Mouse (Mus musculus) neural tube, embryonic 12.5 days (tissue): ENCODE data around the gene Tm4sf19. TPM values are rescaled to one million over a fixed set of nuclear protein-coding genes. Genes with fewer than 3 reads are reported as not detected.

Source experiments
- ATAC-seq: fragments of 200-750 bp; cut with Nextera tagmentation; 2 replicates; pipeline ENCODE4 v1.8.0; 2017; ENCODE audit warnings: low read depth, mild to moderate bottlenecking, moderate TSS enrichment, moderate library complexity; ENCODE audit not compliant: low FRiP score
- H3K27ac ChIP-seq: fragments of 300-500 bp; sonication (generic); 2 replicates; pipeline ENCODE4 v1.5.1; 2016
- H3K27me3 ChIP-seq: fragments of 300-500 bp; sonication (generic); replicated peaks from 2 replicates; pipeline ENCODE4 v1.6.1; 2016; ENCODE audit warnings: mild to moderate bottlenecking
- H3K36me3 ChIP-seq: fragments of 300-500 bp; sonication (generic); 2 replicates; pipeline ENCODE4 v1.6.1; 2016; ENCODE audit warnings: mild to moderate bottlenecking
- H3K4me1 ChIP-seq: fragments of 300-500 bp; sonication (generic); 2 replicates; pipeline ENCODE4 v1.6.1; 2016
- H3K4me2 ChIP-seq: fragments of 300-500 bp; sonication (generic); replicated peaks from 2 replicates; pipeline ENCODE4 v1.6.1; 2016; ENCODE audit warnings: mild to moderate bottlenecking
- H3K4me3 ChIP-seq: fragments of 300-500 bp; sonication (generic); 2 replicates; pipeline ENCODE4 v1.5.1; 2016
- H3K9ac ChIP-seq: fragments of 300-500 bp; sonication (generic); 2 replicates; pipeline ENCODE4 v1.6.1; 2016; ENCODE audit warnings: mild to moderate bottlenecking
- H3K9me3 ChIP-seq: fragments of 300-500 bp; sonication (generic); 2 replicates; pipeline ENCODE4 v1.6.1; 2016; ENCODE audit warnings: mild to moderate bottlenecking
- WGBS: fragments of 180-500 bp; shearing (Covaris S2); methylation state at CpG from one replicate; pipeline ENCODE4 v1.1.7; 2016; 5-methylcytosine and 5-hydroxymethylcytosine counted together
- polyA plus RNA-seq: library from polyadenylated mRNA; unstranded; fragments of >200 nt; fragmentation: Nextera tagmentation; extraction: Ambion mirVana; gene quantifications from 2 replicates; pipeline ENCODE4 v1.2.1, GENCODE M21; 2016

Gene Tm4sf19
- polyA plus RNA-seq, 1 experiment from 2014 or later = not detected

- Histone ChIP-seq H3K4me2 (no peak overlapping the region), H3K9me3 (no peaks in the 10 kb centered on the region), H3K4me1 (no peaks in the 10 kb centered on the region), H3K9ac (no peak overlapping the region), H3K36me3 (peaks cover 29% of the 10 kb centered on the region), H3K27me3 (no peaks in the 10 kb centered on the region), H3K4me3 (no peak overlapping the region), H3K27ac (no peak overlapping the region)
- 82% methylated on average over 5 of the region's 5 CpGs for WGBS
- ATAC-seq = no peak
These were observed 54.3 kb downstream of the Tm4sf19 start for GRCm38 (mm10) chr16:32454646-32455045.

DNA sequence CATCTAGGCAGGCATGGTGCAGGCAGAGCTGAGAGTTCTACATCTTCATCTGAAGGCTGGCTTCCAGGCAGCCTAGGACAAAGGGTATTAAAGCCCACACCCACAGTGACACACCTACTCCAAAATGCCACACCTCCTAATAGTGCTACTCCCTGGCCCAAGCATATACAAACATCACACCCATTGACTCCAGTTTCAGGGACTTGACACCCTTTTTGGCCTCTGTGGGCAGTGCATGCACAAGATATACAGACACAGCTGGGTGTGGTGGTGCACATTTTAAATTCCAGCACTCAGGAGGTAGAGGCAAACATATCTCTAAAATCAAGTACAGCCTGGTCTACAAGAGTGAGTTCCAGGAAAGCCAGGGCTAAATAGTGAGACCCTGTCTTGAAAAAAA is 55.8 kb downstream of the Tm4sf19 start:
- Histone ChIP-seq H3K9ac (no peak overlapping the region), H3K4me2 (no peak overlapping the region), H3K9me3 (no peaks in the 10 kb centered on the region), H3K27me3 (no peaks in the 10 kb centered on the region), H3K4me1 (no peaks in the 10 kb centered on the region), H3K36me3 (peaks cover 29% of the 10 kb centered on the region), H3K4me3 (no peak overlapping the region), H3K27ac (no peak overlapping the region)
- no peak for ATAC-seq

DNA sequence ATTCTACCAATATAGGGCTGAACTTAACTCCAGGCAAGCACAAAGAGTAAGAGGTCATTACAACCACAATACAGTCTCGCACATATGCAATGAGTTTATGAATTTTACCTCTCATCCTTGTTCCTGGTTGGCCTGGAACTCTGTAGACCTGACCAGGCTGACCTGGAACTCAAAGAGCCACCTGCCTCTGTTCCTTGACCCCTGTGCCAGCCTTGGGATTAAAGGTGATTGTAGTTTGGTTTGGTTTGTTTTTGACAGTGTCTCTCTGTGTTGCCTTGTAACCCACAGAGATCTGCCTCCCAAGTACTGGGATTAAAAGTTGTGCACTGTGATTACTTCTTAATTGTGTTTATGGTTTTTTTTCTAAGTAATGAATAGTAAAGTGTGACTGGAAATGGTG is 56.5 kb downstream of the Tm4sf19 start:
- Histone ChIP-seq H3K36me3 (peaks cover 29% of the 10 kb centered on the region), H3K27me3 (no peaks in the 10 kb centered on the region), H3K9me3 (no peaks in the 10 kb centered on the region), H3K27ac (no peak overlapping the region), H3K9ac (no peak overlapping the region), H3K4me2 (no peak overlapping the region), H3K4me1 (no peaks in the 10 kb centered on the region), H3K4me3 (no peak overlapping the region)
- ATAC-seq = no peak
- WGBS = 98% methylated on average over 1 of the region's 1 CpGs

Other genes with a start within 250 kb of the Tm4sf19 start
- gene Nrros, start 234.9 kb upstream of the Tm4sf19 start, polyA plus RNA-seq = 6.7 and 9.0 TPM in 2 replicates
- not detected in 2 replicates for gene Bex6, start 220.7 kb upstream of the Tm4sf19 start, polyA plus RNA-seq
- 28.1 and 31.0 TPM in 2 replicates for gene Fbxo45, start 153.3 kb upstream of the Tm4sf19 start, polyA plus RNA-seq
- 16.2 and 16.3 TPM in 2 replicates for gene Wdr53, start 153.3 kb upstream of the Tm4sf19 start, polyA plus RNA-seq
- not detected in 2 replicates for gene Smco1, start 129.0 kb upstream of the Tm4sf19 start, polyA plus RNA-seq
- 27.2 and 31.9 TPM in 2 replicates for gene Rnf168, start 123.0 kb upstream of the Tm4sf19 start, polyA plus RNA-seq
- 29.3 and 32.5 TPM in 2 replicates for gene Ubxn7, start 68.2 kb upstream of the Tm4sf19 start, polyA plus RNA-seq
- gene Tctex1d2, start 19.2 kb downstream of the Tm4sf19 start, polyA plus RNA-seq = 29.5 and 29.9 TPM in 2 replicates
- 41.1 and 42.2 TPM in 2 replicates for gene Pcyt1a, start 30.4 kb downstream of the Tm4sf19 start, polyA plus RNA-seq
- 0.22 and 0.27 TPM in 2 replicates for gene Slc51a, start 87.4 kb downstream of the Tm4sf19 start, polyA plus RNA-seq
- not detected in 2 replicates for gene Zdhhc19, start 95.8 kb downstream of the Tm4sf19 start, polyA plus RNA-seq
- 48.6 and 48.8 TPM in 2 replicates for gene Tfrc, start 208.4 kb downstream of the Tm4sf19 start, polyA plus RNA-seq
- gene Tnk2, start 243.4 kb downstream of the Tm4sf19 start, polyA plus RNA-seq = 12.5 and 12.9 TPM in 2 replicates